Mouse (Mus musculus) erythroblast, embryonic 14.5 days (primary cell): ENCODE measurements around the gene Zscan21.

Experiments used
- GATA1 ChIP-seq: IDR thresholded peaks from 2 replicates; pipeline ENCODE4 v1.6.1; 2012; ENCODE audit warnings: low read length, inconsistent platforms, mixed read lengths
- TAL1 ChIP-seq: IDR thresholded peaks from 3 replicates; pipeline ENCODE4 v1.6.1; 2012; ENCODE audit warnings: low read length, inconsistent platforms, mixed read lengths

DNA sequence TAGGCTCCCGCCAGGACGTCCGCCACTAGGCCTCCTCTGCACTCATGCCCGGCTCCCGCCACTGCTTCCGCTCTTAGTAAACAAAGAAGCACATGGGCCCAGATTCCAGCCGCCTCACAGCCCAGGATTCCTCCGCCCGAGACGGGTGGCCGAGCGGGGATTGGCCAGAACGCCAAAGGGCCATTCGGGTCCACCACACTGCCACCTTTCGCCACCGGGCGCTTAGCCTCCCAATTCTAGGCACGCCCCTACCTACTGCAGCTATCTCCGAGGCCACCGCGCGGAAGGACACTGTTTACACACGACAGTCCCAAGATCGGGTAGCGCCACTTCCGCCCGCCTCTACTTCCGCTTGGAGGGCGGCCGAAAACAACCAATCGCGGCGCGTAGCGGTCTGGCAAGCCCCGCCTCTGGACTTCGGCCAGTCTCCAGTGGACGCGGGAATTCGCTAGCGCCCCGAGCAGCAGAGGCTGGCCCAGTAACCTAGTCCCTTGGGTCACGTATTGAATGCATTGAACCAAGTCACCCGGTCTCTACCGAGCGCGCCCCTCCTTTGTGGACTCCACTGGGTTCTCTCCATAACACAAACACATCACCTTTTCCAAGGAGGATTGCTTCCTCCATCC is 54.3 kb downstream of the Zscan21 start:
- no peak for TF ChIP-seq GATA1
- no peak for TF ChIP-seq TAL1
